Mouse (Mus musculus) megakaryocyte, embryonic 14.5 days (primary cell): ENCODE measurements around the gene Lrrc1. TPM values are rescaled to one million over a fixed set of nuclear protein-coding genes. Genes with fewer than 3 reads are reported as not detected.

Source experiments
- H3K27me3 ChIP-seq: replicated peaks from 2 replicates; pipeline ENCODE3; 2012; ENCODE audit warnings: inconsistent platforms
- H3K36me3 ChIP-seq: replicated peaks from 2 replicates; pipeline ENCODE3; 2012; ENCODE audit warnings: low read length, inconsistent platforms, mixed read lengths
- H3K4me1 ChIP-seq: 2 replicates; pipeline ENCODE4 v1.6.1; 2012; ENCODE audit warnings: inconsistent platforms
- H3K4me3 ChIP-seq: replicated peaks from 2 replicates; pipeline ENCODE3; 2012; ENCODE audit warnings: moderate library complexity, mild to moderate bottlenecking, inconsistent platforms
- H3K9me3 ChIP-seq: 2 replicates; pipeline ENCODE4 v1.6.1; 2012; ENCODE audit warnings: inconsistent platforms
- FLI1 ChIP-seq: IDR thresholded peaks from 2 replicates; pipeline ENCODE4 v1.6.1; 2012; ENCODE audit warnings: low read length, inconsistent platforms, mixed read lengths
- GATA1 ChIP-seq: IDR thresholded peaks from 3 replicates; pipeline ENCODE4 v1.6.1; 2012; ENCODE audit warnings: mixed read lengths, low read length, inconsistent platforms, borderline replicate concordance
- polyA plus RNA-seq: library from polyadenylated mRNA; stranded (reverse); fragments of >175 nt; gene quantifications from 2 replicates; pipeline ENCODE4 v1.2.3, GENCODE M21; 2012; ENCODE audit warnings: low replicate concordance; ENCODE audit not compliant: insufficient read depth

The Lrrc1 gene
- polyA plus RNA-seq, 1 experiment = 9.3 TPM

DNA sequence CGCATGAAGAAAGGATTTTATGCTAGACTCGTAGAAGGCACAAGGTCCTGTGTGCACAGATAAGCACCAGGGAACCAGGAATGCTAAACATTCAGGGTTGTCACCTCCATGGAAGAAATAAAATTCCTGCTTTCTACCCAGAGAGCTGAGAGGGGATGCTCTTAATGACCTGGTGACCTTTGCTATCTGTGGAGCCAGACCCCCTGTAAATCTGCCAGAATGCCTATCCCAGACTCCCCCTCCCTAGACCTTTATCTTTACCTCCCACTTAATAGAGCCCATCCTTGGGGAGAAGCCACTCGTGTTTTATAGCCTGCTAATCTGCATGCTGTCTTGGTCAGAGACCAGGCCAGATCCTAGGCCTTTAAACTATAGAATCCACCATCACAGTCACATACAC lies 162.2 kb downstream of the Lrrc1 start:
- peaks cover 3% of the 10 kb centered on the region for H3K27me3 ChIP-seq
- TF ChIP-seq FLI1 (no peak), GATA1 (no peak)
- no peaks in the 10 kb centered on the region for H3K36me3 ChIP-seq
- H3K4me1 ChIP-seq = no peaks in the 10 kb centered on the region
- no peaks in the 10 kb centered on the region for H3K9me3 ChIP-seq
- no peak overlapping the region for H3K4me3 ChIP-seq

DNA sequence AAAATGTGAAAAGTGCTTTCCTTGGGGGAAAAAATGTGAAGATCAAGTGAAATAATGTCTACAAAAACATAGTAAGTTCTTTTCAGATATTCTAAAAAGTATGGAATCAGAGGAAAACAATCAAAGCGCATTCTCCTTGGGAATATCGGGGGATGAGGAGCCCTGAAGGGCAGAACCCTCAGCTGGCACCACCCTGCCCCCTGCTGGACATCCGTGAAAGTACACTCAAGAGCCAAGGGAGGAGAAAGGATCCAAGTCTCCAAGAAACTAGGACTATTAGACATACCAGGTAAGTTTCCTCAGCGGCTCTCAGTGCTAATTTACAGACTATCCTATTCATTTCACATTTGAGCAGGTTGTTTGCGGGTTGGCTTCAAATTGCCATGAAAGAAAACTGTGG lies 163.1 kb downstream of the Lrrc1 start:
- Histone ChIP-seq H3K27me3 (peaks cover 3% of the 10 kb centered on the region), H3K4me3 (no peak overlapping the region), H3K4me1 (0 out of 2 replicates have a peak, but pooled peaks cover 3% of the 10 kb centered on the region), H3K9me3 (no peaks in the 10 kb centered on the region), H3K36me3 (no peaks in the 10 kb centered on the region)
- no peak for TF ChIP-seq GATA1
- no peak for TF ChIP-seq FLI1

Other genes with a start within 250 kb of the Lrrc1 start
- not detected in 2 replicates for gene Mlip, start 191.9 kb downstream of the Lrrc1 start, polyA plus RNA-seq
- gene Klhl31, start 91.6 kb upstream of the Lrrc1 start, polyA plus RNA-seq = not detected in 2 replicates
- 2.3 and 9.1 TPM in 2 replicates for gene Gclc, start 209.7 kb upstream of the Lrrc1 start, polyA plus RNA-seq